Mouse (Mus musculus): Measurements from ENCODE around the gene Il16. TPM values are rescaled to one million over a fixed set of nuclear protein-coding genes. Genes with fewer than 3 reads are reported as not detected.

Il16 gene
- polyA plus RNA-seq, 1 experiment from 2014 or later, result 3.1 TPM

- Histone ChIP-seq H3K27me3 (ENCODE audit: insufficient read depth, low read length) (no peaks in the 10 kb centered on the region), H3K4me2 (ENCODE audit: low read length) (no peak overlapping the region), H3K36me3 (ENCODE audit: insufficient read depth, low read length) (no peaks in the 10 kb centered on the region), H3K4me3 (replicated peaks; ENCODE audit: low read depth, low read length) (no peak overlapping the region), H3K9me3 (replicated peaks; ENCODE audit: low read length) (no peaks in the 10 kb centered on the region), H3K9ac (ENCODE audit: low read depth, low read length) (no peak overlapping the region), H3K27ac (no peak overlapping the region), H3K4me1 (replicated peaks; ENCODE audit: insufficient read depth, low read length) (no peaks in the 10 kb centered on the region)
- WGBS, result 34% methylated on average over 5 of the region's 5 CpGs
- peak; percentile 69 for DNase-seq (ENCODE audit: low spot score)
- ATAC-seq (replicated peaks; ENCODE audit: low FRiP score, low read depth), result no peak
- peak; percentile 79 for TF ChIP-seq CTCF (IDR thresholded peaks at IDR 0.05; ENCODE audit: low read depth)
Observed at GRCm38 (mm10) chr7:83675545-83676254, 69.8 kb downstream of the Il16 start.

GRCm38 (mm10) chr7:83671573-83671972, 74.0 kb downstream of the Il16 start:
- WGBS, result 84% methylated on average over 6 of the region's 6 CpGs
- no peak overlapping the region for H3K27ac ChIP-seq
- no peak for TF ChIP-seq CTCF (IDR thresholded peaks at IDR 0.05; ENCODE audit: low read depth)
- no peak overlapping the region for H3K9ac ChIP-seq (ENCODE audit: low read depth, low read length)
- DNase-seq (ENCODE audit: low spot score), result no peak
- H3K4me1 ChIP-seq (replicated peaks; ENCODE audit: insufficient read depth, low read length), result no peaks in the 10 kb centered on the region
- H3K4me2 ChIP-seq (ENCODE audit: low read length), result no peak overlapping the region
- no peaks in the 10 kb centered on the region for H3K27me3 ChIP-seq (ENCODE audit: insufficient read depth, low read length)
- no peaks in the 10 kb centered on the region for H3K9me3 ChIP-seq (replicated peaks; ENCODE audit: low read length)
- H3K4me3 ChIP-seq (replicated peaks; ENCODE audit: low read depth, low read length), result no peak overlapping the region
- no peaks in the 10 kb centered on the region for H3K36me3 ChIP-seq (ENCODE audit: insufficient read depth, low read length)
- no peak for ATAC-seq (replicated peaks; ENCODE audit: low FRiP score, low read depth)

- Histone ChIP-seq H3K9ac (ENCODE audit: low read depth, low read length) (no peak overlapping the region), H3K4me2 (ENCODE audit: low read length) (no peak overlapping the region), H3K4me3 (replicated peaks; ENCODE audit: low read depth, low read length) (no peak overlapping the region), H3K4me1 (replicated peaks; ENCODE audit: insufficient read depth, low read length) (no peaks in the 10 kb centered on the region), H3K36me3 (ENCODE audit: insufficient read depth, low read length) (no peaks in the 10 kb centered on the region), H3K9me3 (replicated peaks; ENCODE audit: low read length) (no peaks in the 10 kb centered on the region), H3K27me3 (ENCODE audit: insufficient read depth, low read length) (no peaks in the 10 kb centered on the region), H3K27ac (no peak overlapping the region)
- DNase-seq (ENCODE audit: low spot score), result peak; percentile 79
- WGBS, result 14% methylated on average over 1 of the region's 1 CpGs
- peak; percentile 82 for TF ChIP-seq CTCF (IDR thresholded peaks at IDR 0.05; ENCODE audit: low read depth)
- ATAC-seq (replicated peaks; ENCODE audit: low FRiP score, low read depth), result no peak
Observed at GRCm38 (mm10) chr7:83668724-83669123, 76.8 kb downstream of the Il16 start.

- H3K36me3 ChIP-seq (ENCODE audit: insufficient read depth, low read length), result no peaks in the 10 kb centered on the region
- no peak overlapping the region for H3K4me2 ChIP-seq (ENCODE audit: low read length)
- no peaks in the 10 kb centered on the region for H3K4me1 ChIP-seq (replicated peaks; ENCODE audit: insufficient read depth, low read length)
- no peak overlapping the region for H3K27ac ChIP-seq
- no peak overlapping the region for H3K4me3 ChIP-seq (replicated peaks; ENCODE audit: low read depth, low read length)
- no peak overlapping the region for H3K9ac ChIP-seq (ENCODE audit: low read depth, low read length)
- WGBS, result 80% methylated on average over 5 of the region's 5 CpGs
- no peaks in the 10 kb centered on the region for H3K27me3 ChIP-seq (ENCODE audit: insufficient read depth, low read length)
- no peaks in the 10 kb centered on the region for H3K9me3 ChIP-seq (replicated peaks; ENCODE audit: low read length)
- DNase-seq (ENCODE audit: low spot score) (no peak), ATAC-seq (replicated peaks; ENCODE audit: low FRiP score, low read depth) (no peak)
- TF ChIP-seq CTCF (IDR thresholded peaks at IDR 0.05; ENCODE audit: low read depth), result no peak
Observed at GRCm38 (mm10) chr7:83667936-83668645, 77.4 kb downstream of the Il16 start.

- Histone ChIP-seq H3K4me1 (replicated peaks; ENCODE audit: insufficient read depth, low read length) (no peaks in the 10 kb centered on the region), H3K9me3 (replicated peaks; ENCODE audit: low read length) (no peaks in the 10 kb centered on the region), H3K27ac (no peak overlapping the region), H3K4me2 (ENCODE audit: low read length) (no peak overlapping the region), H3K9ac (ENCODE audit: low read depth, low read length) (no peak overlapping the region), H3K27me3 (ENCODE audit: insufficient read depth, low read length) (no peaks in the 10 kb centered on the region), H3K36me3 (ENCODE audit: insufficient read depth, low read length) (no peaks in the 10 kb centered on the region), H3K4me3 (replicated peaks; ENCODE audit: low read depth, low read length) (no peak overlapping the region)
- ATAC-seq (replicated peaks; ENCODE audit: low FRiP score, low read depth) (0 out of 2 replicates have a peak, but pooled peaks have one; percentile 52), DNase-seq (ENCODE audit: low spot score) (peak; percentile 24)
- no peak for TF ChIP-seq CTCF (IDR thresholded peaks at IDR 0.05; ENCODE audit: low read depth)
- WGBS, result 66% methylated on average over 4 of the region's 4 CpGs
Observed at GRCm38 (mm10) chr7:83666087-83666595, 79.4 kb downstream of the Il16 start.

GRCm38 (mm10) chr7:83662711-83663375, 82.7 kb downstream of the Il16 start:
- 77% methylated on average over 6 of the region's 6 CpGs for WGBS
- H3K4me2 ChIP-seq (ENCODE audit: low read length), result no peak overlapping the region
- H3K4me3 ChIP-seq (replicated peaks; ENCODE audit: low read depth, low read length), result no peak overlapping the region
- DNase-seq (ENCODE audit: low spot score), result no peak
- no peak overlapping the region for H3K9ac ChIP-seq (ENCODE audit: low read depth, low read length)
- no peaks in the 10 kb centered on the region for H3K9me3 ChIP-seq (replicated peaks; ENCODE audit: low read length)
- H3K4me1 ChIP-seq (replicated peaks; ENCODE audit: insufficient read depth, low read length), result no peaks in the 10 kb centered on the region
- 0 out of 2 replicates have a peak, but pooled peaks have one; percentile 41 for ATAC-seq (replicated peaks; ENCODE audit: low FRiP score, low read depth)
- H3K36me3 ChIP-seq (ENCODE audit: insufficient read depth, low read length), result no peaks in the 10 kb centered on the region
- H3K27me3 ChIP-seq (ENCODE audit: insufficient read depth, low read length), result no peaks in the 10 kb centered on the region
- TF ChIP-seq CTCF (IDR thresholded peaks at IDR 0.05; ENCODE audit: low read depth), result no peak
- no peak overlapping the region for H3K27ac ChIP-seq
